Mouse (Mus musculus) small intestine, adult 2 months (tissue): ENCODE results near the gene 1700007K13Rik. TPM values are rescaled to one million over a fixed set of nuclear protein-coding genes. Genes with fewer than 3 reads are reported as not detected.
"Not testable (repeated sequence)": the region's sequence is repeated elsewhere in the genome, so short reads cannot be mapped to it uniquely, and the experiment has no call there.

Experiments used
- H3K27ac ChIP-seq: fragments of 200-500 bp; 2 replicates; pipeline ENCODE4 v1.5.1; 2012; ENCODE audit warnings: low read depth, low read length, control low read depth, inconsistent platforms; ENCODE audit not compliant: insufficient read depth
- H3K27me3 ChIP-seq: fragments of 200-500 bp; 2 replicates; pipeline ENCODE4 v1.6.1; 2012; ENCODE audit warnings: mild to moderate bottlenecking, moderate library complexity, low read length, inconsistent platforms; ENCODE audit not compliant: control insufficient read depth, insufficient read depth
- H3K36me3 ChIP-seq: fragments of 200-500 bp; 2 replicates; pipeline ENCODE4 v1.6.1; 2012; ENCODE audit warnings: mild to moderate bottlenecking, low read length, control low read depth, inconsistent platforms; ENCODE audit not compliant: control insufficient read depth, insufficient read depth
- H3K4me1 ChIP-seq: fragments of 200-500 bp; 2 replicates; pipeline ENCODE4 v1.6.1; 2012; ENCODE audit warnings: low read length, inconsistent platforms, mixed read lengths; ENCODE audit not compliant: control insufficient read depth, insufficient read depth, insufficient read length
- H3K4me3 ChIP-seq: fragments of 200-500 bp; 2 replicates; pipeline ENCODE4 v1.5.1; 2012; ENCODE audit warnings: low read depth, mild to moderate bottlenecking, control low read depth, inconsistent platforms, low read length, moderate library complexity
- CTCF ChIP-seq: fragments of 200-500 bp; IDR thresholded peaks from 2 replicates; pipeline ENCODE4 v1.5.1; 2012; ENCODE audit warnings: low read depth, mild to moderate bottlenecking, control low read depth, inconsistent platforms, low read length, moderate library complexity, mixed read lengths; ENCODE audit not compliant: insufficient replicate concordance, insufficient read length; ENCODE audit errors: extremely low read depth
- POLR2A ChIP-seq: fragments of 200-500 bp; IDR thresholded peaks from 2 replicates; pipeline ENCODE4 v1.6.1; 2012; ENCODE audit warnings: low read depth, mild to moderate bottlenecking, control low read depth, inconsistent platforms, low read length, moderate library complexity
- WGBS: fragments of 180-500 bp; shearing (Covaris S2); methylation state at CpG from one replicate; pipeline ENCODE4 v1.1.7; 2018; 5-methylcytosine and 5-hydroxymethylcytosine counted together
- polyA plus RNA-seq: library from polyadenylated mRNA; depleted of rRNA; stranded (reverse); fragments of >200 nt; gene quantifications from 2 replicates; pipeline ENCODE4 v1.2.3, GENCODE M21; 2012; rRNA removed

Gene 1700007K13Rik
- not detected in 2 replicates for polyA plus RNA-seq

- H3K4me1 ChIP-seq, result peaks cover 14% of the 10 kb centered on the region
- no peaks in the 10 kb centered on the region for H3K27me3 ChIP-seq
- TF ChIP-seq CTCF, result no peak
- no peak; the same call in 1 of the 2 replicates for TF ChIP-seq POLR2A
- no peak within 1 kb of the TSS for H3K27ac ChIP-seq
- H3K4me3 ChIP-seq, result peak within 1 kb of the TSS; percentile 18; the same call in 1 of the 2 replicates
- 6% methylated on average over 25 of the region's 25 CpGs for WGBS
- H3K36me3 ChIP-seq, result peaks cover 13% of the 10 kb centered on the region
Observed at GRCm38 (mm10) chr2:28465836-28466518, at the start of gene 1700007K13Rik. Gene 1700007K13Rik, minus strand, starts transcription at chr2:28466332.

DNA sequence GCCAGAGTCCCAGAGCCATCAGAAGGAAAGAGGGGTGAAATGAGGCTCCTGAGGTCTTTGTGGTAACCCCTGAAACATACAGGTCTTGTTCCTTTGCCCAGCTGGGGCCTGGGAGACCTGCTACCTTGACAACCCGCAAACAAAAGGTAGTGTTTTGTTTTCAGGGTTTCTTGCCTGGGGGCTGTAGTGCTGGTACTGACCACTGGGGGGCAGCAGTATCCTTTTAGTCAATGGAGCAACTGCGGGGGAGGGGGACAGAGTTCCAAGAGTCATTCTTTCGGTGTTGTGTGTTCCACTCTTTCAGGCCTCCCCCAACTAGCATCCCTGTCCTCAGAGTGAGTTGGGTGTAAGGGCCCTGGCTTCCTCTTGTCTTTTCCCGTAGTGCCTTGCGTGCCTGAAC lies 48.4 kb upstream of the 1700007K13Rik start:
- no peaks in the 10 kb centered on the region for H3K27me3 ChIP-seq
- peaks cover 51% of the 10 kb centered on the region for H3K4me1 ChIP-seq
- TF ChIP-seq POLR2A (0 out of 2 replicates have a peak, but pooled peaks have one; percentile 30), CTCF (peak; percentile 88; the same call in 1 of the 2 replicates)
- H3K27ac ChIP-seq, result peak overlapping the region; percentile 84
- H3K36me3 ChIP-seq, result no peaks in the 10 kb centered on the region
- 12% methylated on average over 5 of the region's 5 CpGs for WGBS
- H3K4me3 ChIP-seq, result peak overlapping the region; percentile 24; the same call in 1 of the 2 replicates

DNA sequence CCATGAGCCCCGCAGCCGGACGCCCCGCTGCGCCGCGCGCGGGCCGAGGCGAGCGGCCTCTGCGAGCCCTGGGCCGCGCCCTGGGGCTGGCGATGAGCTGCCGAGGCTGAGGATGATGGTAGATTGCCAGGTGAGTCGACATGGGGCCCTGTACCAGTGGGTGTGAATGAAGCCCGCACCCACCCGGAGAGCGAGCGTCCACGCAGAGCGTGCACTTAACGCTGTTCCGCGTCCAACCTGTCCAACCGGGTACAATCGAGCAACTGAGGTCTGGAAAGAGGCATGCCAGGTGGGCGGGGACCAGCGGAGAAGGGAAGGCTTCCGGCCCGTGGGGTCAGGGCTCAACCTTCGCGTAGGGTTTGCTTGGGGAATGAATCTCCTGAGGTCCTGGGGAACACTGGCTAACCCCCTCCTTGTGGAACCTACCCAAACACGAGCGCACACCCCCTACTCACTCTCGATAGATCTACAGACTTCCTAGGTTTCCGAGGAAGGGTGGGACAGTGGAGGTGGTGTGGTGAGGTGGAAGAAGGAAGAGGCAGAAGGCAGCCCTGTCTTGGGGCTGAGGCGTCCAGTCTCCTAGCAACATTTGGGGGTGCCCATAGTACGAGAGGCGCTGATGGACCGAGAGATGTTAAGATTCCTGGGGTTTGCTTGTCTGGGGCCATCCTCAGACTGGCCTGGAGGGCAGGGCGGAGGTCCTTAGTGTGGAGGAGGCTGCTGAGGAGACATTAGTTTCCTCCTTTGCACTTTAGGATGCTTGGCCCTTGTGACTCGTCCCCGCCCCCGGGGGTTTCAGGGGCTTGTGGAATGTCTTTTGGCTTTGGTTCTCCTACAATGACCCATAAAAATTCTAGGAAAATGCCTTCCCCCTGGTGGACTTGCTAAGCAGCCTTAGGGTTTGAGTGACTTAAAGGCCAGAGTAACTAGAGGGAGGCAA lies 47.6 kb upstream of the 1700007K13Rik start:
- H3K27ac ChIP-seq, result peak overlapping the region; percentile 84
- H3K4me1 ChIP-seq, result peaks cover 49% of the 10 kb centered on the region
- H3K36me3 ChIP-seq, result no peaks in the 10 kb centered on the region
- no peaks in the 10 kb centered on the region for H3K27me3 ChIP-seq
- peak overlapping the region; percentile 96 for H3K4me3 ChIP-seq
- TF ChIP-seq POLR2A, result peak; percentile 1; the same call in 1 of the 2 replicates
- TF ChIP-seq CTCF, result no peak
- WGBS, result 4% methylated on average over 47 of the region's 47 CpGs

DNA sequence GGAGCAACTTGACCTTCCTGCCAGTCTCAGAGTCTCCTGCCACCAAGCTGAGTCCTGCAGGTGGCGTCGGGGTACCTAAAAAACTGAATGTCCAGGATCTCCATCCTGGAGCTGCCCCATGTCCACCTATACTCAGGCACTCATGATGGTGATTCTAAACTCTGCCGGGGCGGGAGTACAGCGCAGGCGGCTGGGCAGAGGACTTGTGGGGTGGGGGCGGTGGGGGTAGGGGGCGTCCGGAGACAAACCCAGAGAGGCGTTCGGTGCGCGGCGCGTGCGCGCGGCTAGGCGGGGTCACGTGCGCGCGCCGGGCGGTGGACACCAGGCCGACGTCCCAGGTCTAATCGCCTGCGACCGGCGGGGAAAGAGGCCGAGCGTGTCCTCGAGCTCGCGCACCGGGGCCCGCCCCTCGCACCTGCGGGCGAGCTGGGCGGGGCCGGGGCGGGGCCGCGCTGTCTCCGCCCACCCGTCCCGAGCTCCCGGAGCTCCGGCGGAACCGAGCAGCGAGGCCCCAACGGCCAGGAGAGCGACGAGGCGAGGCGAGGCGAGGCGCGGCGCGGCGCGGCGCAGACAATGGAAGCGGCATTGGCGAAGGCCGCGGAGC lies 46.8 kb upstream of the 1700007K13Rik start, which contains the start of gene Ralgds:
Ralgds (plus strand) TSS at position 328 of the 604 bp plus-strand sequence.
- H3K4me1 ChIP-seq, result peaks cover 41% of the 10 kb centered on the region
- no peaks in the 10 kb centered on the region for H3K27me3 ChIP-seq
- peak within 1 kb of the TSS; percentile 96 for H3K4me3 ChIP-seq
- peak within 1 kb of the TSS; percentile 84 for H3K27ac ChIP-seq
- 1% methylated on average over 71 of the region's 71 CpGs for WGBS
- 0 out of 2 replicates have a peak, but pooled peaks have one; percentile 7 for TF ChIP-seq CTCF
- TF ChIP-seq POLR2A, result peak; percentile 34; the same call in 1 of the 2 replicates
- no peaks in the 10 kb centered on the region for H3K36me3 ChIP-seq

DNA sequence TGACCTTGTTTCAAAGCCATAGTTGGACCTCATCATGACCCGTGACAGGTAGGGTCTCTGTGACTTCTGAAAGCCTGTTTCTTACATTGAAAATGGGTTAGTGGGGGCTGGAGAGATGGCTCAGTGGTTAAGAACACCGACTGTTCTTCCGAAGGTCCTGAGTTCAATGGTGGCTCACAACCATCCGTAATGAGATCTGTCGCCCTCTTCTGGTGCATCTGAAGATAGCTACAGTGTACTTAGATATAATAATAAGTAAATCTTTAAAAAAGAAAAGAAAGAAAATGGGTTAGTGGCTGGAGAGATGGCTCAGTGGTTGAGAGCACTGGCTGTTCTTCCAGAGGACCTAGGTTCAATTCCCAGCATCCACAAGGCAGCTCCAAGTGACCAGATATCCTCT lies 45.5 kb upstream of the 1700007K13Rik start:
- peaks cover 30% of the 10 kb centered on the region for H3K4me1 ChIP-seq
- H3K4me3 ChIP-seq, H3K27ac ChIP-seq, H3K36me3 ChIP-seq, H3K27me3 ChIP-seq: not testable (repeated sequence)
- 59% methylated on average over 5 of the region's 5 CpGs for WGBS
- 0 out of 2 replicates have a peak, but pooled peaks have one; percentile 10 for TF ChIP-seq CTCF

DNA sequence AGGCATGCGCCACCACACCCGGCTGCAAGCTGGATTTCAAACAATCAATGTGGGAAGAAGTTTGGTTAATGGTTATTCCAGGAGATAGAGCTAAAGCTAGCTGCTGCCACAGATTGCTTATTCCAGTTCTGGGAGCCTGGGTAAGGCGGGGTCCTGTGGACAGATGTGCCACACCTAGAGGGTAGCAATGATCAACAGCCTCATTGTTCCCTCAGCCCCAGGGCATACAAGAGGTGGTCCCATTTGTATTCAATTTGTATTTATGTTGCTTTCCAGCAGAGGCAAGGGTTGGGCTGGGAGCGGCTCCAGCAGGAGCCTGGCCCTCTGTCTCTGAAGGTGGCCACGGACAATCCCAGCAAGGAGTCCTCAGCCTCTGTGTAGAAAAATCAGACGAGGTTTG lies 40.2 kb upstream of the 1700007K13Rik start:
- 78% methylated on average over 6 of the region's 6 CpGs for WGBS
- H3K27me3 ChIP-seq, result no peaks in the 10 kb centered on the region
- peaks cover 2% of the 10 kb centered on the region; the same call in 1 of the 2 replicates for H3K4me1 ChIP-seq
- no peak overlapping the region for H3K4me3 ChIP-seq
- no peak overlapping the region for H3K27ac ChIP-seq
- no peaks in the 10 kb centered on the region for H3K36me3 ChIP-seq
- TF ChIP-seq POLR2A, result no peak
- no peak for TF ChIP-seq CTCF
